Mouse (Mus musculus): Measurements from ENCODE around the gene Omt2b.

- TF ChIP-seq CTCF (IDR thresholded peaks at IDR 0.05; ENCODE audit: low read depth): no peak
- no peak for TF ChIP-seq EP300 (IDR thresholded peaks at IDR 0.05; ENCODE audit: low read depth)
These were observed 45.6 kb downstream of the Omt2b start for GRCm38 (mm10) chr9:78372827-78373504.
